Mouse (Mus musculus) CH12.LX (cell line): ENCODE measurements around the gene Rnf183. TPM values are rescaled to one million over a fixed set of nuclear protein-coding genes. Genes with fewer than 3 reads are reported as not detected.

Experiments
- DNase-seq: peaks from one replicate; pipeline ENCODE4 v3.0.0-alpha.2; 2013; ENCODE audit errors: extremely low read depth
- H3K27ac ChIP-seq: 2 replicates; pipeline ENCODE4 v1.5.1; 2012; ENCODE audit warnings: low read depth, mild to moderate bottlenecking, control low read depth, moderate library complexity; ENCODE audit not compliant: insufficient read depth
- H3K27me3 ChIP-seq: replicated peaks from 2 replicates; pipeline ENCODE3; 2012; ENCODE audit warnings: inconsistent platforms
- H3K36me3 ChIP-seq, 2 experiments: replicated peaks in 1 of 2; 2 replicates each; pipeline versions ENCODE3 to v1.6.1; 2012; ENCODE audit warnings: inconsistent platforms in 1 of 2, low read length in 1 of 2, mild to moderate bottlenecking in 1 of 2, mixed read lengths in 1 of 2, moderate library complexity in 1 of 2; ENCODE audit not compliant: control insufficient read depth in 1 of 2, insufficient read depth in 1 of 2
- H3K4me1 ChIP-seq, 2 experiments: 2 replicates each; pipeline ENCODE4 v1.6.1; 2012; ENCODE audit warnings: inconsistent platforms in 1 of 2, moderate library complexity in 1 of 2; ENCODE audit not compliant: insufficient read depth in 2 of 2, control insufficient read depth in 1 of 2
- H3K4me2 ChIP-seq: 2 replicates; pipeline ENCODE4 v1.6.1; 2012; ENCODE audit warnings: low read depth, mild to moderate bottlenecking, control low read depth; ENCODE audit not compliant: poor library complexity, insufficient read depth, severe bottlenecking
- H3K4me3 ChIP-seq, 3 experiments: fragments of 150-350 bp in 1 of 3; sonication (generic) in 1 of 3; replicated peaks in 1 of 3; 2 replicates each; pipeline versions ENCODE3 to v1.5.1; 2011 to 2012; ENCODE audit warnings: low read depth in 2 of 3, low read length in 2 of 3, mild to moderate bottlenecking in 2 of 3, moderate library complexity in 2 of 3, control low read depth in 1 of 3, improper control_type of control experiment in 1 of 3, inconsistent platforms in 1 of 3, mixed read lengths in 1 of 3; ENCODE audit not compliant: poor library complexity in 1 of 3
- H3K79me2 ChIP-seq: replicated peaks from 2 replicates; pipeline ENCODE4 v1.6.1; 2012; ENCODE audit warnings: mild to moderate bottlenecking, moderate library complexity; ENCODE audit not compliant: control insufficient read depth, poor library complexity, insufficient read depth, severe bottlenecking; ENCODE audit errors: extremely low read depth
- H3K9ac ChIP-seq: 2 replicates; pipeline ENCODE4 v1.6.1; 2012; ENCODE audit warnings: low read depth, mild to moderate bottlenecking, control low read depth, moderate library complexity; ENCODE audit not compliant: insufficient read depth
- H3K9me3 ChIP-seq: replicated peaks from 2 replicates; pipeline ENCODE3; 2012; ENCODE audit warnings: low read length, inconsistent platforms, mixed read lengths
- BHLHE40 ChIP-seq: IDR thresholded peaks from 2 replicates; pipeline ENCODE4 v1.6.1; 2011; ENCODE audit warnings: mild to moderate bottlenecking, low read depth, low read length, improper control_type of control experiment
- CHD1 ChIP-seq: IDR thresholded peaks from 2 replicates; pipeline ENCODE4 v1.6.1; 2012; ENCODE audit warnings: low read depth, low read length, improper control_type of control experiment, inconsistent platforms
- CHD2 ChIP-seq: IDR thresholded peaks from 2 replicates; pipeline ENCODE4 v1.6.1; 2011; ENCODE audit warnings: low read length, improper control_type of control experiment
- E2F4 ChIP-seq: IDR thresholded peaks from 2 replicates; pipeline ENCODE4 v1.6.1; 2011; ENCODE audit warnings: low read depth, low read length, improper control_type of control experiment; ENCODE audit not compliant: insufficient replicate concordance
- ELF1 ChIP-seq: IDR thresholded peaks from 2 replicates; pipeline ENCODE4 v1.6.1; 2014; ENCODE audit warnings: low read depth, mild to moderate bottlenecking, inconsistent platforms, low read length, improper control_type of control experiment
- EP300 ChIP-seq: IDR thresholded peaks from 2 replicates; pipeline ENCODE4 v1.6.1; 2011; ENCODE audit warnings: low read length, improper control_type of control experiment
- ETS1 ChIP-seq: conservative IDR thresholded peaks from 2 replicates; pipeline ENCODE4 v1.6.1; 2012; ENCODE audit warnings: low read depth, mild to moderate bottlenecking, inconsistent platforms, low read length, improper control_type of control experiment, moderate library complexity
- GABPA ChIP-seq: IDR thresholded peaks from 2 replicates; pipeline ENCODE4 v1.6.1; 2012; ENCODE audit warnings: low read depth, low read length, improper control_type of control experiment, inconsistent platforms; ENCODE audit not compliant: insufficient replicate concordance
- HCFC1 ChIP-seq: IDR thresholded peaks from 2 replicates; pipeline ENCODE4 v1.6.1; 2012; ENCODE audit warnings: low read depth, mild to moderate bottlenecking, inconsistent platforms, low read length, improper control_type of control experiment
- KAT2A ChIP-seq: IDR thresholded peaks from 2 replicates; pipeline ENCODE4 v1.6.1; 2012; ENCODE audit warnings: low read length, improper control_type of control experiment, inconsistent platforms; ENCODE audit not compliant: insufficient replicate concordance
- MAFK ChIP-seq: IDR thresholded peaks from 2 replicates; pipeline ENCODE4 v1.6.1; 2011; ENCODE audit warnings: low read length, improper control_type of control experiment; ENCODE audit not compliant: insufficient replicate concordance
- MAX ChIP-seq: IDR thresholded peaks from 2 replicates; pipeline ENCODE4 v1.6.1; 2011; ENCODE audit warnings: low read length, improper control_type of control experiment
- MEF2A ChIP-seq: IDR thresholded peaks from 2 replicates; pipeline ENCODE4 v1.6.1; 2014; ENCODE audit warnings: low read depth, mild to moderate bottlenecking, inconsistent platforms, low read length, improper control_type of control experiment, borderline replicate concordance
- MXI1 ChIP-seq: IDR thresholded peaks from 2 replicates; pipeline ENCODE4 v1.6.1; 2011; ENCODE audit warnings: mild to moderate bottlenecking, low read depth, low read length, improper control_type of control experiment
- NELFE ChIP-seq: IDR thresholded peaks from 2 replicates; pipeline ENCODE4 v1.6.1; 2011; ENCODE audit warnings: low read depth, low read length, improper control_type of control experiment
- PAX5 ChIP-seq: IDR thresholded peaks from 2 replicates; pipeline ENCODE4 v1.6.1; 2012; ENCODE audit warnings: low read length, inconsistent platforms, mixed read lengths
- RCOR1 ChIP-seq: conservative IDR thresholded peaks from 2 replicates; pipeline ENCODE4 v1.6.1; 2012; ENCODE audit warnings: low read depth, mild to moderate bottlenecking, inconsistent platforms, low read length, improper control_type of control experiment
- SMC3 ChIP-seq: IDR thresholded peaks from 2 replicates; pipeline ENCODE4 v1.6.1; 2011; ENCODE audit warnings: low read depth, low read length, improper control_type of control experiment
- TBP ChIP-seq: conservative IDR thresholded peaks from 2 replicates; pipeline ENCODE4 v1.6.1; 2011; ENCODE audit warnings: low read depth, low read length, improper control_type of control experiment
- TCF12 ChIP-seq: IDR thresholded peaks from 2 replicates; pipeline ENCODE4 v1.6.1; 2014; ENCODE audit warnings: low read depth, mild to moderate bottlenecking, inconsistent platforms, low read length, improper control_type of control experiment
- USF1 ChIP-seq: IDR thresholded peaks from 2 replicates; pipeline ENCODE4 v1.6.1; 2014; ENCODE audit warnings: low read depth, mild to moderate bottlenecking, inconsistent platforms, low read length, improper control_type of control experiment
- ZKSCAN1 ChIP-seq: IDR thresholded peaks from 2 replicates; pipeline ENCODE4 v1.6.1; 2012; ENCODE audit warnings: low read depth, inconsistent platforms, low read length, improper control_type of control experiment, borderline replicate concordance
- dilution Hi-C: fragments of 300-500 bp; cut with MboI; formaldehyde crosslinking; loops from 2 replicates; pipeline ENCODE4 v1.14.3; 2020; ENCODE audit warnings: low sequenced_read_pairs; ENCODE audit not compliant: extremely low pct_unique_long_range_greater_than_20kb, extremely low pct_ligation_motif_present
- in situ Hi-C: fragments of 300-500 bp; cut with MboI; formaldehyde crosslinking; loops from 3 replicates; pipeline ENCODE4 v1.14.3; 2019; ENCODE audit warnings: low sequenced_read_pairs, low pct_ligation_motif_present, low pct_unique_long_range_greater_than_20kb, mixed read lengths
- polyA plus RNA-seq: library from polyadenylated mRNA; unstranded; fragments of >175 nt; gene quantifications from 2 replicates; pipeline ENCODE4 v1.2.1, GENCODE M21; 2012; ENCODE audit warnings: low read depth; ENCODE audit not compliant: insufficient read length
- total RNA-seq, 2 experiments: library from RNA; depleted of rRNA; stranded (reverse); fragments of 300-350 nt in 1 of 2; fragments of >200 nt in 1 of 2; gene quantifications; 2 replicates each; pipeline ENCODE4 v1.2.3; 2012 to 2014

Rnf183 gene
- total and polyA plus RNA-seq, 3 experiments, result 4.0 to 4.4 (median 4.1) TPM

DNA sequence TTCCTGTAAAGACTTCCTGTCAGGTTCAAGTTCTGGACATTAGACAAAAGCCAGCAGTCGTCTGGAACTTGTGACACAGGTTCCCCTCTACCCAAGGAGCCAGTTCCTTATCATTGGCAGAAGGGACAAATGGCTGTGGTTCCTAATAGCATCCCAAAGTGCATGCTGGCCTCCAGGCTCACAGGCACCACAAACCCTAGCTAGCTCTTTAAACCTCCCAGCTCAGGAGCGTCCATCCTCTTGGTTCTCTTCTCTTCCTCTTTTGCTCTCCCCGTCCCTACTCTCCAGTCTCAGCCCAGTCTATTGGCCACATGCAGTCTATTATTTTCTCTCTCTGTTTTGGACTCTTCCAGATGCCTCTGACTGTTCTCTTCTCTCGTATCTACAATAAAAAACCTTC lies 4.7 kb upstream of the Rnf183 start:
- Histone ChIP-seq H3K79me2 (no peaks in the 10 kb centered on the region), H3K27ac (no peak overlapping the region), H3K9me3 (peaks cover 3% of the 10 kb centered on the region), H3K4me1 (peaks cover 0 to 18% of the 10 kb centered on the region in 2 experiments; a peak in 3 of 4 replicates), H3K36me3 (no peaks in the 10 kb centered on the region), H3K9ac (no peak overlapping the region), H3K4me2 (no peak overlapping the region), H3K27me3 (no peaks in the 10 kb centered on the region), H3K4me3 (no peak overlapping the region)
- in situ Hi-C loops (no loop called here), dilution Hi-C loops (no loop called here)
- TF ChIP-seq ELF1, result no peak
- TF ChIP-seq ZKSCAN1, result no peak
- no peak for TF ChIP-seq KAT2A
- TF ChIP-seq MEF2A, result no peak
- no peak for TF ChIP-seq MAX
- TF ChIP-seq USF1, result no peak
- no peak for DNase-seq

DNA sequence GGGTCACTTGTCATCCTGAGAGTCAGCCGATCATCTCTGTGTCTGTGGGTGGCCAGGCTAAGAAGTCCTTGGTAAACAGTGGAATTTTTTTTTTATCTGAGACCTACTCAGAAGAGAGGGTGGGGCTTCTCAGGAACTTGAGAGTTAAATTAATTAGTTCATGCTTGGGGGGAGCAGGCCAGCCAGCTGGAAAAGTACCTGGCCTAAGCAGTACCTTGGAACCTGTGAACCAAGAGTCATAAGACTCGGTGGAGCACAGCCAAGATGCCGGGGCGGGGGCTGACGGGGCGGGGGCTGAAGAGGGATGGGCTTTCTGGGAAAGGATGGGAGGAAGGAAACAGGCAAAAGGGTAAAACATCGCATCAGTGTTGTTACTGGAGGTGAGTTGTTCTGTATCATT lies 2.8 kb upstream of the Rnf183 start:
- peaks cover 0 to 30% of the 10 kb centered on the region in 2 experiments; a peak in 3 of 4 replicates for H3K4me1 ChIP-seq
- peaks cover 2% of the 10 kb centered on the region for H3K9me3 ChIP-seq
- dilution Hi-C loops (no loop called here), in situ Hi-C loops (no loop called here)
- no peak overlapping the region for H3K9ac ChIP-seq
- DNase-seq, result no peak
- H3K27ac ChIP-seq, result no peak overlapping the region
- H3K4me2 ChIP-seq, result no peak overlapping the region
- H3K79me2 ChIP-seq, result no peaks in the 10 kb centered on the region
- TF ChIP-seq NELFE, result no peak
- TF ChIP-seq EP300, result no peak
- no peak overlapping the region for H3K4me3 ChIP-seq
- no peaks in the 10 kb centered on the region for H3K27me3 ChIP-seq
- H3K36me3 ChIP-seq, result no peaks in the 10 kb centered on the region

DNA sequence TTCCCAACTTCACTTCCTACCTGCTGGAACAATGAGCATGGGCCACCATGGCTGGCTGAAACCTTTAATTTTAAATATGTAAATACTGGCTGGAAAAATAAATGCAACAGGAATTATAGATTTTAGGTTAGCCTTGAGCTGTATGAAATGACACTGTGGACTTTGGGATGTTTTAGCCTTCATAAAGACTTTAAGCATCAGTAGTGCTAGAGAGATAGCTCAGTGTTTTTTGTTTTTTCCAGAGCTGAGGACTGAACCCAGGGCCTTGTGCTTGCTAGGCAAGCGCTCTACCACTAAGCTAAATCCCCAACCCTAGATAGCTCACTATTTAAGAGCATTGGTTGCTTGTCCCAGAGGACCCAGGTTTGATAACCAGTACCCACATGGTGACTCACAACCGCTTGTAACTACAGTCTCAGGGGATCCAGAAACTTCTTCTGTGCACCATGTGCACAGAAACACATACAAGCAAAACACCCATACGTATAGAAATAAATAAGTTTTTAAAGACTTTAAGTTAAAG lies 2.3 kb upstream of the Rnf183 start:
- TF ChIP-seq BHLHE40, result no peak
- no peak for TF ChIP-seq SMC3
- TF ChIP-seq E2F4, result no peak
- TF ChIP-seq TBP, result peak; percentile 99
- no peak for TF ChIP-seq TCF12
- TF ChIP-seq MAX, result no peak
- TF ChIP-seq MXI1, result no peak
- TF ChIP-seq ELF1, result peak; percentile 80
- TF ChIP-seq NELFE, result no peak
- no peak for TF ChIP-seq RCOR1
- TF ChIP-seq CHD1, result no peak
- TF ChIP-seq ETS1, result no peak
- TF ChIP-seq MAFK, result peak; percentile 70; the same call in 1 of the 2 replicates
- no peak for TF ChIP-seq PAX5
- TF ChIP-seq HCFC1, result no peak
- TF ChIP-seq GABPA, result no peak
- no peak for TF ChIP-seq CHD2
- no peak for TF ChIP-seq MEF2A
- TF ChIP-seq, all 38 proteins: peak for 3
- H3K27ac ChIP-seq, result no peak overlapping the region
- dilution Hi-C loops (no loop called here), in situ Hi-C loops (no loop called here)
- no peaks in the 10 kb centered on the region for H3K79me2 ChIP-seq
- no peak overlapping the region for H3K4me3 ChIP-seq
- H3K9ac ChIP-seq, result no peak overlapping the region
- H3K4me1 ChIP-seq, result peaks cover 0 to 30% of the 10 kb centered on the region in 2 experiments; a peak in 3 of 4 replicates
- no peaks in the 10 kb centered on the region for H3K36me3 ChIP-seq
- H3K4me2 ChIP-seq, result no peak overlapping the region
- peaks cover under 1% of the 10 kb centered on the region for H3K9me3 ChIP-seq
- H3K27me3 ChIP-seq, result no peaks in the 10 kb centered on the region
- DNase-seq, result peak; percentile 74
